Mouse (Mus musculus) CD4-positive, CD25-positive, alpha-beta regulatory T cell, adult 2 months (primary cell): ENCODE measurements around the gene Wdr5.

Experiments
- DNase-seq: peaks from one replicate; pipeline ENCODE4 v3.0.0-alpha.2; 2012; ENCODE audit warnings: low read depth, low spot score

Gene Wdr5

DNA sequence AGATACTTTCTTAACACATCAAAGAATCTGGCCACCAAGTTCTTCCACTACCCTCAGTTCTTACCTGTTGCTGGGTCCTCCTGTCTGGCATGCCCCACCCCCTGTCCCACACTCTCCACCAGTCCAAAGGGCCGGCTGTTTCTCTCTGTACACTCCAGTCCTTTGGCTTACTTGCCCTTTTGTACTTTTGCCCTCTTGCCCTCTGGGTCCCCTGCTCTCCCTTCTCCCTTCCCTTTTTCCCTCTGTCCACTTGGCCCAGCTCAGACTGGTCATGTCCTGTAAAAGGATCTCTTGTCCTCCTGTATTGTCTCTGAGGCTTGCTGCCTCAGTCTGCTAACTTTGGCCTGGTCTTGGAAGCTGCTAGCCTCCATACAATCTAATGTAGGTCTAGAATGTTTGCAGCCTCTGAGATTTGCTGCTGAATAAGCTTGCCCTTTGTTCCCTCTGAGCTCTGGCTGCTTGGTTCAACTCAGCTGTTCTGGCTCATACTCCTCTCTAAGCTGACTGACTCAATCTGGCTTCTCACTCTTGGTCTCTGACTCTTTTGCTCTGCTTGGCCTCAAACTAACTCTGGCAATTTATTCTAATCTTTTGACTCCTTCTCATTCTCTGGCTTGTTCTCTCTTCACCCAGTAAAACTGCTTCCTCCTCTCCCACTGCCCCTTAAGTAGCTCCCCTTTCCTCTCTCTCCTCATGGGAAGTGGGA lies 33.9 kb downstream of the Wdr5 start:
- no peak for DNase-seq

GRCm38 (mm10) chr2:27552620-27553287 lies 37.8 kb downstream of the Wdr5 start:
- peak; percentile 74 for DNase-seq

- DNase-seq = no peak
These were observed 39.4 kb downstream of the Wdr5 start for GRCm38 (mm10) chr2:27554308-27554707.

GRCm38 (mm10) chr2:27556921-27557320 lies 42.0 kb downstream of the Wdr5 start:
- DNase-seq = no peak

- DNase-seq = no peak
These were observed 45.8 kb downstream of the Wdr5 start for GRCm38 (mm10) chr2:27560708-27561123.

DNA sequence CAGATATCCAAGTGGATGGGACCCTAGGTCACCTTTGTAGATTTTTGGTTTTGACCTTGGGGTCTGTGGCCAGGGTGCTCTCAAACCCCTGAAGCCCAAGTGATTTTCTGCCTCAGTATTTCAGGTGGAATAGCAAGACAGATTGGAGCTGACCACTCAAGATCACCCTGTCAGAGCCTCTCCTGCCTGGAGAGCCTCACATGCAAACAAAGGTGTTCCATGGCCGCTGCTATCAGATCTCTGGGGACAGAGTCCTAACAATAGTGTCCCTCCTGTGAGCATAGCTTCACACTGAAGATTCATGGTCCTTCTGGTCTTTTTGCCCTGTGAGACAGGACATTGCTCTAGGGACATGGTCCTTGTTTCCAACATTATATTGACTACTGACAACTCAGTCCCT lies 46.2 kb downstream of the Wdr5 start:
- no peak for DNase-seq

DNA sequence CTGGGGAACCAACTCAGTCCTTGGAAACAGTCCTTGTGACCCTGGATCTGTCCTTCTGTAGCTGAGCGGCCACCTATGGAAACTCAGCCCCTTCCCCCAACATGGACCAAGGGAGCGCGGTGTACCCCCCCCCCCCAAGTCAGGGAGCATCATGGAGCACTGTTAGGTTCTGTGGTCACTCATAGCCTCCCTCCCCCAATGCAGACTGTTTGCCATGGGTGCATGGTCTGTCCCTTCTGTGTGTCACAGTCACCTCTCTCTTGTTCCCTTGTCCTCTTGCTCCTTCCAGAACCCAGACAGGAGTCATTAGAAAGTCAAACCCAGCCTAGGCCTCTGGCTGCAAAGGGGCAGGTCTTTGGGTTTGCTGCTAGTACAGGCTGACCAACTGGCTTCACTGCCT lies 46.9 kb downstream of the Wdr5 start:
- no peak for DNase-seq

DNA sequence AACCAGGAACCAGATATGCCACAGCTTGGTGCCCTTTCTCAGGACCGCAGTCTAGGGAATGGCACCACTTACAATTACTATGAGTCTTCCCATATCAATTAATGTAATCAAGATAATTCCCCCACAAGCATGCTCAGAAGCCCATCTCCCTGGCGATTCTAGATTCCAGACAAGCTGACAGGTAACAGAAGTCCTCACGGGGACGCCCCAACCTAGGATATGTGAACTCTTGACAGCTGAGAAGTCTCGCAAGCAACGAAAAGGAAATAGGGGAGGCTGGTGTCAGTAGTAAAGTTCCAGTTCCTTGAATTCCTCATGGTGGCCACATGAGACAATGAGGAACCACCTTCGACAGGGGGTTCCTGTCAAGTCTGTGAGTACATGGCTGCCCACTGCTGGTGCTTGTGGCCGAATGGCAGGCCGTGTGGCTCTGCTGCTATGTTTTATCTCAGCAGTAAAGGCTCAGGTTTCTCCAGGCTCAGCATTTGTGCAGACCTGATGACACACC lies 48.7 kb downstream of the Wdr5 start:
- DNase-seq = peak; percentile 20

GRCm38 (mm10) chr2:27564694-27565093 lies 49.7 kb downstream of the Wdr5 start:
- no peak for DNase-seq

DNA sequence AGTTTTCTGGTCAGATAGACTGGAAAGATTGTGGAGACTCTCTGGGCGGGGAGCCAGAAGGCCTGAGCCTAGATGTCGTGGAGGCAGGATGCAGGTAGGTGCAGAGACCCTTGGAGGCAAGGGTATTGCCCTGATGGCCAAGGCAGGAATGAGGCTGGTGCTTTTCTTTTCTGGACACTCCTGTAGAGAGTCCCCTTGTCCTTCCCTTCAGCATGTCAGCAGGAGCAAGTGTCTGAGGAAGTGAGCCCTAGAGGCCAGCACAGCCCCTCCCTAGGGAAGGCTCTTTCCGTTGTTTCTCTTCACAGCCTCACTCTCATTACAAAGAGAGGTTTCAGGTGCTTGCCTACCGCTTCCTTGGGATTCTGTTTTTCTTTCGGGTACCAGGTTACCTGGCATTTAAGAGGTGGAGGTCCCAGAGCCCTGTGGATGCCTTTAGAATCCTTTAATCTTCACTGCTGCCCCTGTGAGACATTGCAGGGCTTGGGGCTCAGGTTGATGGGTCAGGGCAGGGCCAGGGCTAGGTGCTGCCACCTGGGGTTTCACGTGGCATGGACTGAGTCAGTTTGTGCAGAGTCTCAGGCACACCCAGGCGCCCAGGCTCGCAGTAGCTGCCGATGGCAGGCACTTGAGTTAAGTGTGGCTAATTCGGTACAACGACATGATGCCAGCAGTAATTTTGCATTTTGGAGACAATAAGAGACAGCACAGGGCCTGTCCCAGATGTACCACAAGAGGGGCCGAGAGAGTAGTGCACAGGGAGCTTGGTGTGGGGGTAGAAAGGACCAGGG lies 50.6 kb downstream of the Wdr5 start:
- DNase-seq = no peak

- DNase-seq = no peak
These were observed 55.9 kb downstream of the Wdr5 start for GRCm38 (mm10) chr2:27570856-27571255.

DNA sequence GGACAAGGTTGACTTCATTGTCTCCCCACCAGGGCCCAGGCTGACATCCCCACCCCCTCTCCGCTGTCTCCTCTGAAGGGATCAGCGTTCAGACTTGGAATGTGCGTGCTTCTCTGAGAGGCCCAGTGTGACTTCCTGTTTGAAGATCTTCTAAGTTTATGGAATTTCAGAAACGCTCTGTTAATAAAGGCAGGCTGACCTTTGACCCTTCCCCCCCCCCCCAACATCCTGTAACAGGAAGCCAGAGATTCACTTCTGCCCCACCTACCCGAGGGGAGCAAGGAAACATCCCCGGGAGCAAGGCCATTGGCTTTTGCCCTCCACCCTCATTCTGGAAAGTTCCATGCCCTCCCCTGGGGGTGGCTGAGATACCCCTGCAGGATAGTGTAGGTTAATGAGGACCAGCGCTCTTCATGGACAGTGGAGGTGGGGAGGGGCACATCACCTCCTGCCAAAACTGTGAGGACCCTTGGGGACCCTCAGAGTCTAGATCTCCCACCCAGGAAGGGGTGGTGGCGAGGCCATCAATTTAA lies 57.4 kb downstream of the Wdr5 start:
- no peak for DNase-seq

GRCm38 (mm10) chr2:27572928-27573627 lies 58.1 kb downstream of the Wdr5 start:
- DNase-seq = peak; percentile 24

DNA sequence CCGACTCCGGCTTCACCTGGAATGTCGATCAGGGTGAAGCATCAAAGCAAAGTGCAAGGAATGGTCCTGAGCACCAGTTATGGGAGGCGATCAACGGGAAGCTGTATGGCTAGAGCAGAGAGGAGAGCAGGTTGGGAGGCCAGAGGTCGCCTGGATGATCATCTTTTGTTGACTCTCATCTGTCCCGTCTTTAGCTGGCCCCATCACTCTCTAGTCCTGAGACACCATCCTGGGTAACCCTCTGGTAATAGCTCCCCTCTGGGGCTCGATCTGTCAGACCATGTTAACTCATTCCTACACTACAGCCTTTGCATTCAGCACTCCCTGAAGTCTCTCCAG lies 58.6 kb downstream of the Wdr5 start:
- DNase-seq = no peak

GRCm38 (mm10) chr2:27576416-27576815 lies 61.5 kb downstream of the Wdr5 start:
- DNase-seq = no peak

- DNase-seq = no peak
These were observed 63.6 kb downstream of the Wdr5 start for GRCm38 (mm10) chr2:27578552-27578951.

DNA sequence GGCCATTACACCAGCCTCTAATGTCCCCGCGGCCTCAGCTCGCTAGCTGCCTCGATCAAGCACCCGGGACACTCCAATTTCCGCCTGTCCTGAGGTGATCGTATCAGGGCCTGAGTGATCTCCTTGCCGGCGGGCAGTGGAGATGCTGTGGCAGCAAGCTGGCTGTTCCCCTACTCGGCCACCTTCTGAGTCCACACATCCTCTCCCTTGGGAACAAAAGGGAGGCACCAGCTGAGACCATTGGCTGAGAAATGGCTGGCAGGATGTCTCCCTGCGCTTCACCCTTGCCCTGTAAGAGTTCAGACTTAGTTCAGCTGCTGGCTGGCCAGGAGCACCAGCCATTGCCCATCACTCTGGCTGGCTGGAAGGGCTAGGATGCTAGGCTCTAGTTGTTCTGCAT lies 67.2 kb downstream of the Wdr5 start:
- no peak for DNase-seq

GRCm38 (mm10) chr2:27583019-27583418 lies 68.1 kb downstream of the Wdr5 start:
- DNase-seq = no peak

- no peak for DNase-seq
These were observed 69.6 kb downstream of the Wdr5 start for GRCm38 (mm10) chr2:27584546-27584945.
